Mouse (Mus musculus) C2C12 (cell line): ENCODE measurements around the gene Zscan22. TPM values are rescaled to one million over a fixed set of nuclear protein-coding genes. Genes with fewer than 3 reads are reported as not detected.

Experiments
- H3K27me3 ChIP-seq: one replicate; pipeline ENCODE4 v1.6.1; 2011; ENCODE audit not compliant: control insufficient read depth, insufficient read depth, insufficient read length
- H3K36me3 ChIP-seq: one replicate; pipeline ENCODE4 v1.6.1; 2011; ENCODE audit not compliant: control insufficient read depth, insufficient read depth
- H3K4me3 ChIP-seq: one replicate; pipeline ENCODE4 v1.5.1; 2011; ENCODE audit warnings: mild to moderate bottlenecking, control low read depth; ENCODE audit not compliant: poor library complexity, insufficient read depth, severe bottlenecking
- H3K79me2 ChIP-seq: one replicate; pipeline ENCODE4 v1.6.1; 2011; ENCODE audit not compliant: control insufficient read depth, insufficient read depth
- H3K79me3 ChIP-seq: one replicate; pipeline ENCODE4 v1.6.1; 2011; ENCODE audit warnings: low read depth, control low read depth
- H3ac ChIP-seq: one replicate; pipeline ENCODE3; 2011; ENCODE audit warnings: low read depth; ENCODE audit not compliant: control insufficient read depth, insufficient read length
- CEBPB ChIP-seq: IDR thresholded peaks from one replicate; pipeline ENCODE4 v1.6.1; 2011; ENCODE audit warnings: low read depth, mild to moderate bottlenecking, control low read depth, moderate library complexity
- CTCF ChIP-seq: IDR thresholded peaks from one replicate; pipeline ENCODE4 v1.5.1; 2011; ENCODE audit not compliant: control insufficient read depth, insufficient read depth, insufficient read length
- FOSL1 ChIP-seq: IDR thresholded peaks from one replicate; pipeline ENCODE4 v1.8.0; 2011; ENCODE audit warnings: mild to moderate bottlenecking, low read length; ENCODE audit not compliant: poor library complexity, insufficient read depth, severe bottlenecking
- MAX ChIP-seq: IDR thresholded peaks from one replicate; pipeline ENCODE4 v1.6.1; 2011; ENCODE audit warnings: mild to moderate bottlenecking, control low read depth
- MYOD1 ChIP-seq: IDR thresholded peaks from one replicate; pipeline ENCODE4 v1.6.1; 2011; ENCODE audit warnings: low read depth; ENCODE audit not compliant: control insufficient read depth, insufficient read length
- MYOG ChIP-seq: IDR thresholded peaks from one replicate; pipeline ENCODE4 v1.6.1; 2011; ENCODE audit not compliant: control insufficient read depth, insufficient read length; ENCODE audit errors: extremely low read depth
- USF1 ChIP-seq: IDR thresholded peaks from one replicate; pipeline ENCODE4 v1.6.1; 2011; ENCODE audit warnings: low read depth, mild to moderate bottlenecking, control low read depth, moderate library complexity
- polyA plus RNA-seq: library from polyadenylated mRNA; unstranded; fragments of >200 nt; fragmentation: generic; extraction: Trizol; gene quantifications from one replicate; pipeline ENCODE4 v1.2.1, GENCODE M21; 2012; ENCODE audit warnings: missing spikeins

The Zscan22 gene
- polyA plus RNA-seq, 1 experiment, result 5.1 TPM

- H3K79me3 ChIP-seq, result no peaks in the 10 kb centered on the region
- no peaks in the 10 kb centered on the region for H3K27me3 ChIP-seq
- no peaks in the 10 kb centered on the region for H3K79me2 ChIP-seq
- no peak overlapping the region for H3K4me3 ChIP-seq
- TF ChIP-seq MYOD1, result no peak
- no peak for TF ChIP-seq CTCF
- no peak for TF ChIP-seq FOSL1
- no peak for TF ChIP-seq MYOG
- no peak for TF ChIP-seq CEBPB
- no peak for TF ChIP-seq MAX
- no peak for TF ChIP-seq USF1
- no peaks in the 10 kb centered on the region for H3K36me3 ChIP-seq
- H3ac ChIP-seq, result no peak overlapping the region
These were observed 43.0 kb downstream of the Zscan22 start for GRCm38 (mm10) chr7:12940599-12940998.

GRCm38 (mm10) chr7:12943488-12943887 is 45.9 kb downstream of the Zscan22 start:
- Histone ChIP-seq H3K79me3 (no peaks in the 10 kb centered on the region), H3K4me3 (no peak overlapping the region), H3K36me3 (no peaks in the 10 kb centered on the region), H3K79me2 (no peaks in the 10 kb centered on the region), H3ac (no peak overlapping the region), H3K27me3 (no peaks in the 10 kb centered on the region)
- TF ChIP-seq MYOG (no peak), FOSL1 (no peak), USF1 (no peak), CEBPB (no peak), MAX (no peak), CTCF (no peak), MYOD1 (no peak)

DNA sequence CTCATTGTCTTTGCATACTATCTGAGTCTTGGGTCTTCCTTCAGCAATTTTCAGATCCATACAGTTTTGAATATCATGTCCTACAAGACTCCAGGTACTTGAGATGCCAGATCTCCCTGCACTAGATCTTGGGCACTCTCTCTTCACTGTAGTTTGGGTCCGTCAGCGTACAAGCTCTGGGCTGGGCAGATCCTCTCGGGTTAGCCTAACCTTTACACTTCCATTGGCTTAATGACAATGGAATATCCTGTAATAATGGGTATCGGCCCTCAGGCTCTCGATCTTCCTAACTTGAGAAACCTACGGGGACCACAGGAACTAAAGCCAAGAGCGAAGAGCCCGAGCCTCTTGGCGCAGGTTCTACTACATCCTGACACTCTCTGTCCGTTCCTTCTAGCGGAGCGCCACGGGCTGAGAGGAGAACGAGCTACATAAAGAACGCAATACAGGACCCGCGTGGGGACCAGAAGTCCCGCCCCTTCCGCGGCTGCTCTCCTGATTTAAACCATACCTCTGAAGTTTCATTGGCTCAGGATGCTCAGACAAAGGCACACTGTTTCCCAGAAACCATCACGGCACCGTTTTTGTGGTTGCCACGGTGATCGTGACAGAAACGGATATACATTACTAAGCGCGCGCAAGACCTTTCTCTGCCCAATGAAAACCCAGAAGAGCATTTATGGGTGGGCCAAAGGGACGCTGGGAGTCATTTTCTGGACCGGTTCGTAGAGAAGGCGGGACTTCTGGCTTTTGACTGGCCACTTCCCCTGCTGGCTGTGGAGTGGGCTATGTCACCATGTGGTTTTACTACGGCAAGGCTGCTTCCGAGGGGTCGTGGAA is 51.6 kb downstream of the Zscan22 start:
- H3K4me3 ChIP-seq, result peak overlapping the region; percentile 28
- H3K36me3 ChIP-seq, result no peaks in the 10 kb centered on the region
- no peaks in the 10 kb centered on the region for H3K27me3 ChIP-seq
- peak overlapping the region; percentile 49 for H3ac ChIP-seq
- TF ChIP-seq CTCF, result no peak
- TF ChIP-seq USF1, result no peak
- TF ChIP-seq MAX, result no peak
- no peak for TF ChIP-seq MYOD1
- no peak for TF ChIP-seq FOSL1
- no peak for TF ChIP-seq CEBPB
- TF ChIP-seq MYOG, result no peak
- no peaks in the 10 kb centered on the region for H3K79me2 ChIP-seq
- no peaks in the 10 kb centered on the region for H3K79me3 ChIP-seq

- H3K4me3 ChIP-seq, result peak overlapping the region; percentile 28
- H3K36me3 ChIP-seq, result no peaks in the 10 kb centered on the region
- no peak for TF ChIP-seq MYOG
- TF ChIP-seq FOSL1, result no peak
- TF ChIP-seq USF1, result no peak
- TF ChIP-seq MYOD1, result no peak
- no peak for TF ChIP-seq CTCF
- no peak for TF ChIP-seq MAX
- TF ChIP-seq CEBPB, result no peak
- no peaks in the 10 kb centered on the region for H3K27me3 ChIP-seq
- peak overlapping the region; percentile 45 for H3ac ChIP-seq
- no peaks in the 10 kb centered on the region for H3K79me2 ChIP-seq
- H3K79me3 ChIP-seq, result no peaks in the 10 kb centered on the region
These were observed 52.2 kb downstream of the Zscan22 start for GRCm38 (mm10) chr7:12949872-12950229.

DNA sequence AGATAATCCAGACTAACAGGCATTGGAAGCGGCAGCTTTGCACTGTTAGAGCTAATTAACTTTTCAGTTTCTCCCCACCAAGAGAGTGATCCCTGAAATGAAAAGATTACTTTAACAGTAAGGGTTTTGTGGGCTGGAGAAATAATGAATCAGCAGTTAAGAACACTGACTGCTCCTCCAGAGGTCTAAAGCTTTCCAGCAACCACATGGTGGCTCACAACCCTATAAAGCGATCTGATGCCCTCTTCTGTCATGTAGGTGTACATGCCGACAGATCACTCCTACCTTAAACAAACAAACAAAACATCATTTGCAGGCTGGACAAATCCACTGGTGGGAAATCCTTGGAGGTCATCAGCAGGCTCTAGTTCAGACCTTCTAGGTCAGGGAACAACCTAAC is 57.3 kb downstream of the Zscan22 start:
- TF ChIP-seq MAX (no peak), MYOG (no peak), CTCF (no peak), MYOD1 (no peak)
- H3ac ChIP-seq, result no peak overlapping the region
- H3K79me2 ChIP-seq, result no peaks in the 10 kb centered on the region
- no peaks in the 10 kb centered on the region for H3K36me3 ChIP-seq
- H3K27me3 ChIP-seq, result no peaks in the 10 kb centered on the region
- H3K4me3 ChIP-seq, result no peak overlapping the region
- no peaks in the 10 kb centered on the region for H3K79me3 ChIP-seq

DNA sequence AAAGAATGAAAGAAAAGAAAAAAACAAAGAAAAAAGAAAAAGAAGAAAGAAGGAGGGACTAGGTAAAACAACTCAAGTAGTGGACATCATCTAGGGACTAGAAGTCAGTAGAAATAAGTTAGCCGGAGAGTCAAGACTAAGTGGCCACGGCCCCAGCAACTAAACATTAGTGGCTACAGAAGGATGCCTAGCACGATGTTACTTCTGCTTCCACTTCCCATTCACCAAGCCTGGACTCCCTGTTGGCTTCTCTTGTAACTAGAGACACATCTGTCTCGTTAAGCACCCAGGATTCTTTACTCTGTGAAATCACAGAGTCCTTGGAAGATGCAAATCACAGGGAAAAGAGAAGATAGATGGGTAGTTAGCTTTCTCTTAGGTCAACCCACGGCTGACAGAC is 59.9 kb downstream of the Zscan22 start:
- Histone ChIP-seq H3K4me3 (no peak overlapping the region), H3K79me2 (no peaks in the 10 kb centered on the region), H3K79me3 (no peaks in the 10 kb centered on the region), H3K36me3 (no peaks in the 10 kb centered on the region), H3ac (no peak overlapping the region), H3K27me3 (no peaks in the 10 kb centered on the region)
- no peak for TF ChIP-seq FOSL1
- TF ChIP-seq MYOG, result no peak
- no peak for TF ChIP-seq MYOD1
- TF ChIP-seq CEBPB, result no peak
- no peak for TF ChIP-seq USF1
- TF ChIP-seq CTCF, result no peak
- no peak for TF ChIP-seq MAX

Other genes starting within 250 kb of the Zscan22 start
- gene Vmn2r55, start 212.8 kb upstream of the Zscan22 start, polyA plus RNA-seq, result not detected
- gene Vmn2r56, start 162.8 kb upstream of the Zscan22 start, polyA plus RNA-seq, result not detected
- gene Zscan18, start 94.2 kb upstream of the Zscan22 start, polyA plus RNA-seq, result 0.05 TPM
- gene Zfp329, start 79.0 kb upstream of the Zscan22 start, polyA plus RNA-seq, result 0.75 TPM
- gene Zfp110, start 63.1 kb upstream of the Zscan22 start, polyA plus RNA-seq, result 5.6 TPM
- 0.92 TPM for gene Zfp128, start 16.6 kb upstream of the Zscan22 start, polyA plus RNA-seq
- gene Rps5, start 24.5 kb downstream of the Zscan22 start, polyA plus RNA-seq, result 3,397 TPM
- gene Rnf225, start 29.6 kb downstream of the Zscan22 start, polyA plus RNA-seq, result 1.6 TPM
- gene Zfp324, start 68.0 kb downstream of the Zscan22 start, polyA plus RNA-seq, result 4.6 TPM
- gene Zfp446, start 80.0 kb downstream of the Zscan22 start, polyA plus RNA-seq, result 1.7 TPM
- gene Slc27a5, start 100.4 kb downstream of the Zscan22 start, polyA plus RNA-seq, result 0.05 TPM
- gene Trim28, start 101.3 kb downstream of the Zscan22 start, polyA plus RNA-seq, result 606 TPM
- gene Zbtb45, start 112.2 kb downstream of the Zscan22 start, polyA plus RNA-seq, result 19.4 TPM
- gene Chmp2a, start 137.0 kb downstream of the Zscan22 start, polyA plus RNA-seq, result 128 TPM
- 239 TPM for gene Ube2m, start 140.5 kb downstream of the Zscan22 start, polyA plus RNA-seq
- 0.59 TPM for gene Mzf1, start 156.9 kb downstream of the Zscan22 start, polyA plus RNA-seq
- gene Vmn1r85, start 197.4 kb downstream of the Zscan22 start, polyA plus RNA-seq, result not detected
- not detected for gene Vmn1r86, start 222.1 kb downstream of the Zscan22 start, polyA plus RNA-seq
- gene Vmn1r87, start 242.3 kb downstream of the Zscan22 start, polyA plus RNA-seq, result not detected